Mouse (Mus musculus): Measurements from ENCODE around the gene Nadsyn1. TPM values are rescaled to one million over a fixed set of nuclear protein-coding genes. Genes with fewer than 3 reads are reported as not detected.

Nadsyn1 gene
- polyA plus RNA-seq, 1 experiment from 2014 or later: 7.7 TPM

Small RNA genes within 50 kb of the gene (microRNA-seq; reads per million reads assigned to microRNA genes)
- gene Gm22064: not detected

Other genes with a start within 250 kb of the Nadsyn1 start
- gene Cars, start 222.8 kb downstream of the Nadsyn1 start, polyA plus RNA-seq (2016; fragmentation: Nextera tagmentation; extraction: Ambion mirVana): 79.5 and 80.7 TPM in 2 replicates
- 0.17 and 0.30 TPM in 2 replicates for gene Tnfrsf26, start 194.1 kb downstream of the Nadsyn1 start, polyA plus RNA-seq (2016; fragmentation: Nextera tagmentation; extraction: Ambion mirVana)
- gene Tnfrsf22, start 173.2 kb downstream of the Nadsyn1 start, polyA plus RNA-seq (2016; fragmentation: Nextera tagmentation; extraction: Ambion mirVana): 9.7 and 12.2 TPM in 2 replicates
- gene Tnfrsf23, start 137.0 kb downstream of the Nadsyn1 start, polyA plus RNA-seq (2016; fragmentation: Nextera tagmentation; extraction: Ambion mirVana): 0.35 and 0.65 TPM in 2 replicates
- gene Osbpl5, start 65.9 kb downstream of the Nadsyn1 start, polyA plus RNA-seq (2016; fragmentation: Nextera tagmentation; extraction: Ambion mirVana): 15.8 and 16.8 TPM in 2 replicates
- gene Mrgprg, start 55.9 kb downstream of the Nadsyn1 start, polyA plus RNA-seq (2016; fragmentation: Nextera tagmentation; extraction: Ambion mirVana): not detected in 2 replicates
- 1.8 TPM in 2 replicates for gene Mrgpre, start 38.3 kb downstream of the Nadsyn1 start, polyA plus RNA-seq (2016; fragmentation: Nextera tagmentation; extraction: Ambion mirVana)
- 68.3 and 79.2 TPM in 2 replicates for gene Dhcr7, start 296 bp upstream of the Nadsyn1 start, polyA plus RNA-seq (2016; fragmentation: Nextera tagmentation; extraction: Ambion mirVana)
- gene Gm498, start 44.0 kb upstream of the Nadsyn1 start, polyA plus RNA-seq (2016; fragmentation: Nextera tagmentation; extraction: Ambion mirVana): not detected in 2 replicates
- 0.75 and 0.80 TPM in 2 replicates for gene Shank2, start 179.1 kb upstream of the Nadsyn1 start, polyA plus RNA-seq (2016; fragmentation: Nextera tagmentation; extraction: Ambion mirVana)